Mouse (Mus musculus): ENCODE data around the gene Wfikkn1. TPM values are rescaled to one million over a fixed set of nuclear protein-coding genes. Genes with fewer than 3 reads are reported as not detected.

Gene Wfikkn1
- polyA plus RNA-seq, 1 experiment: 0.25 TPM

DNA sequence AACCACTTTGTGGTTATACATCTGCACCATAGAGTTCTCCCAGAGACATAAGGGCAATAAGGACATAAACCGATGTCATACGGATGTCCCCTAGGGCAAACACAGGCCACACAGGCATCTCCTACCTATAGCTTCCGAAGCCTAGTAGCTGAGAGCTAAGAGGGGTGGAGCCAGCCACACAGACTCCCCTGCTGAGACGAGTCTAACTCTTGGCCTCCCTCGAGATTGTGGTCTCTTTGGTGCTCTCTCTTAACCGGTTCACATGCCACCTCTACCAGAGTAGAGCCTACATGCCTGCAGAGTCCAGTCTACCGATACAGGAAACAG is 13.2 kb downstream of the Wfikkn1 start:
- Histone ChIP-seq H3K79me2 (ENCODE audit: control insufficient read depth, insufficient read depth) (no peaks in the 10 kb centered on the region), H3K27me3 (ENCODE audit: control insufficient read depth, insufficient read depth, insufficient read length) (no peaks in the 10 kb centered on the region), H3K4me2 (ENCODE audit: low read depth) (peak overlapping the region; percentile 99), H3K36me3 (ENCODE audit: control insufficient read depth, insufficient read depth) (no peaks in the 10 kb centered on the region), H3K4me3 (peak overlapping the region; percentile 34), H3ac (ENCODE audit: control insufficient read depth, insufficient read length) (no peak overlapping the region)
- TF ChIP-seq TCF12 (IDR thresholded peaks at IDR 0.05; ENCODE audit: insufficient read depth, poor library complexity, severe bottlenecking) (no peak), POLR2AphosphoS2 (IDR thresholded peaks at IDR 0.05; ENCODE audit: insufficient read length, low read depth) (no peak)

DNA sequence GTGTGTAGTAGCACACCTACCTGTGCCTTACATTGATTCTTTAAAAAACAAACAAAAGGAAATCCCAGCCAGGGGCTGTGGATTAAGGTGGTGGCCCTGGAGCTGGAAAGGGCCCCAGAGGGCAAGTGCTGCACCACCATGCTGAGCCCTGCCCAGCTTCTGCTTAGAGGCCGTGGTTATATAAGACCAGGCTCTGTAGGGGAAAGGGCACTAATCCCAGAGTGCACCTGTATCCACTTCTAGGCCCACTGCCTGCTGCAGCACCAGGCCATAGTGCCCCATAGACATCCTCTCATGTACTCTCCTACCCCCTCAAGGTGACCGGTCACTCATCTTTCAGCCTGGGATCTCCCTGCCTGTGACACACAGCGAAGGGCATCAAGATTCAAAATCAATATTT is 14.5 kb downstream of the Wfikkn1 start:
- TF ChIP-seq MYOD1 (IDR thresholded peaks at IDR 0.05; ENCODE audit: control insufficient read depth in 1 of 3, insufficient read length in 2 of 3, low read depth in 2 of 3): no peak
- no peak for TF ChIP-seq REST (IDR thresholded peaks at IDR 0.05; ENCODE audit: insufficient read depth, insufficient read length)
- TF ChIP-seq USF1 (IDR thresholded peaks at IDR 0.05; ENCODE audit: low read depth): no peak
- no peak for TF ChIP-seq SRF (IDR thresholded peaks at IDR 0.05; ENCODE audit: control insufficient read depth, insufficient read length, low read depth)
- TF ChIP-seq CEBPB (IDR thresholded peaks at IDR 0.05; ENCODE audit: insufficient read depth, poor library complexity, severe bottlenecking): no peak
- TF ChIP-seq MYOG (IDR thresholded peaks at IDR 0.05; ENCODE audit: control insufficient read depth in 1 of 3, insufficient read depth in 1 of 3, insufficient read length in 2 of 3, low read depth in 2 of 3): no peak
- no peak for TF ChIP-seq E2F4 (IDR thresholded peaks at IDR 0.05; ENCODE audit: insufficient read depth)
- no peak for TF ChIP-seq POLR2AphosphoS2 (IDR thresholded peaks at IDR 0.05; ENCODE audit: insufficient read length, low read depth)
- TF ChIP-seq TCF3 (IDR thresholded peaks at IDR 0.05; ENCODE audit: insufficient read length, low read depth): no peak
- TF ChIP-seq MAX (IDR thresholded peaks at IDR 0.05; ENCODE audit: low read depth): no peak
- no peak for TF ChIP-seq POLR2A (IDR thresholded peaks at IDR 0.05; ENCODE audit: insufficient read length, low read depth)
- H3K4me3 ChIP-seq: no peak overlapping the region
- no peak overlapping the region for H3K4me2 ChIP-seq (ENCODE audit: low read depth)

GRCm38 (mm10) chr17:25865288-25865687 is 15.4 kb downstream of the Wfikkn1 start:
- H3ac ChIP-seq (ENCODE audit: control insufficient read depth, insufficient read length): no peak overlapping the region
- no peaks in the 10 kb centered on the region for H3K79me2 ChIP-seq (ENCODE audit: control insufficient read depth, insufficient read depth)
- no peak overlapping the region for H3K4me3 ChIP-seq
- no peak for TF ChIP-seq TCF12 (IDR thresholded peaks at IDR 0.05; ENCODE audit: insufficient read depth, poor library complexity, severe bottlenecking)
- TF ChIP-seq MAX (IDR thresholded peaks at IDR 0.05; ENCODE audit: low read depth): no peak
- no peak for TF ChIP-seq USF1 (IDR thresholded peaks at IDR 0.05; ENCODE audit: low read depth)
- TF ChIP-seq MYOD1 (IDR thresholded peaks at IDR 0.05; ENCODE audit: control insufficient read depth in 1 of 3, insufficient read length in 2 of 3, low read depth in 2 of 3): no peak
- TF ChIP-seq REST (IDR thresholded peaks at IDR 0.05; ENCODE audit: insufficient read depth, insufficient read length): no peak
- TF ChIP-seq TCF3 (IDR thresholded peaks at IDR 0.05; ENCODE audit: insufficient read length, low read depth): no peak
- TF ChIP-seq POLR2A (IDR thresholded peaks at IDR 0.05; ENCODE audit: insufficient read length, low read depth): no peak
- no peak for TF ChIP-seq MYOG (IDR thresholded peaks at IDR 0.05; ENCODE audit: control insufficient read depth in 1 of 3, insufficient read depth in 1 of 3, insufficient read length in 2 of 3, low read depth in 2 of 3)
- no peak for TF ChIP-seq POLR2AphosphoS2 (IDR thresholded peaks at IDR 0.05; ENCODE audit: insufficient read length, low read depth)
- no peak for TF ChIP-seq E2F4 (IDR thresholded peaks at IDR 0.05; ENCODE audit: insufficient read depth)
- TF ChIP-seq CEBPB (IDR thresholded peaks at IDR 0.05; ENCODE audit: insufficient read depth, poor library complexity, severe bottlenecking): no peak
- TF ChIP-seq SRF (IDR thresholded peaks at IDR 0.05; ENCODE audit: control insufficient read depth, insufficient read length, low read depth): no peak
- H3K27me3 ChIP-seq (ENCODE audit: control insufficient read depth, insufficient read depth, insufficient read length): no peaks in the 10 kb centered on the region
- no peak overlapping the region for H3K4me2 ChIP-seq (ENCODE audit: low read depth)
- H3K36me3 ChIP-seq (ENCODE audit: control insufficient read depth, insufficient read depth): no peaks in the 10 kb centered on the region

More for the DNA sequence above, 14.5 kb downstream of the Wfikkn1 start:
- H3K27me3 ChIP-seq (ENCODE audit: control insufficient read depth, insufficient read depth, insufficient read length): no peaks in the 10 kb centered on the region
- H3K79me2 ChIP-seq (ENCODE audit: control insufficient read depth, insufficient read depth): no peaks in the 10 kb centered on the region
- H3ac ChIP-seq (ENCODE audit: control insufficient read depth, insufficient read length): no peak overlapping the region
- no peaks in the 10 kb centered on the region for H3K36me3 ChIP-seq (ENCODE audit: control insufficient read depth, insufficient read depth)

DNA sequence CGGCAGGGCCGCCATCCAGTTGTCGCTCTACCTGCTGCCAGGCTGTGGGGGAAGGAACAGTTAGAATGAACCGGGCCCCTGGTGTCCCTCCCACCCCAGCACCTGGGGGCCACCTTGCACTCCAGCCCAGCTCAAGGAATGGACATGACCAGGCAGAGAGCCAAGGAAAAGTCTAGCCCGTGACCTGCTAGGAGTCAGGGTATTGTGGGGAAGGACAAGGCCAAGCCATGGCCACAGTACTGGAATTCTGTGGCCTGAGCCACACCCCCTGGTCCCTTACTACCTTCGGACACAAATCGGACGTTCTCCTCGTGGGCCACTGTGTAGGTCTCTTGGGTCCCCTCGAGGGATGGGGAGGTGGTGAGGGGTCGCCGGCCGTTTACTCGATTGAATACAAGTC is 16.3 kb downstream of the Wfikkn1 start:
- TF ChIP-seq MYOG (IDR thresholded peaks at IDR 0.05; ENCODE audit: control insufficient read depth in 1 of 3, insufficient read depth in 1 of 3, insufficient read length in 2 of 3, low read depth in 2 of 3) (no peak), MYOD1 (IDR thresholded peaks at IDR 0.05; ENCODE audit: control insufficient read depth in 1 of 3, insufficient read length in 2 of 3, low read depth in 2 of 3) (no peak), REST (IDR thresholded peaks at IDR 0.05; ENCODE audit: insufficient read depth, insufficient read length) (no peak)
- no peaks in the 10 kb centered on the region for H3K27me3 ChIP-seq (ENCODE audit: control insufficient read depth, insufficient read depth, insufficient read length)

DNA sequence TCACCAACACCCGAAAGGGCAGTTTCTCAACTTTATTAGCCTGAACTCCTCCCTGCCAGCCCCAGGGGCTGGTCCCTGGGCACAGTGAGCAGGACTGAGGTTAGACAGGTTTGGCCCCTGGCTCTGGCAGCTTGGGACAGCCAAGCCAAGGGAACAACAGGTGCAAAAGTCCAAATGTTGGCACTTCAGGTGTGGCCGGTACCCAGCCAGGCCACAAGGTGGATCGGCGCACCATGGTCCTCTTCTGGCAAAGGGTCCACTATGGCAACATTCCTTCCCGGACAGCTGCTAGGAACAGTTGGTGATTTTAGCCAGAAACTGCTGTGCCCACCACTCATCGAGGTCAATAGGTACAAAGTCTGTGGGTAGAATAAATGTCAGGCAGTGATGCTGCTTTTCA is 17.0 kb downstream of the Wfikkn1 start:
- H3K4me2 ChIP-seq (ENCODE audit: low read depth): no peak overlapping the region
- TF ChIP-seq TCF3 (IDR thresholded peaks at IDR 0.05; ENCODE audit: insufficient read length, low read depth) (no peak), MYOG (IDR thresholded peaks at IDR 0.05; ENCODE audit: control insufficient read depth in 1 of 3, insufficient read depth in 1 of 3, insufficient read length in 2 of 3, low read depth in 2 of 3) (peak in 1 of 3 experiments; percentile 9), SRF (IDR thresholded peaks at IDR 0.05; ENCODE audit: control insufficient read depth, insufficient read length, low read depth) (no peak)
- H3K27me3 ChIP-seq (ENCODE audit: control insufficient read depth, insufficient read depth, insufficient read length): no peaks in the 10 kb centered on the region
- no peak overlapping the region for H3ac ChIP-seq (ENCODE audit: control insufficient read depth, insufficient read length)
- H3K79me2 ChIP-seq (ENCODE audit: control insufficient read depth, insufficient read depth): no peaks in the 10 kb centered on the region
- H3K36me3 ChIP-seq (ENCODE audit: control insufficient read depth, insufficient read depth): no peaks in the 10 kb centered on the region
- no peak overlapping the region for H3K4me3 ChIP-seq

More for the DNA sequence above, 16.3 kb downstream of the Wfikkn1 start:
- Histone ChIP-seq H3K36me3 (ENCODE audit: control insufficient read depth, insufficient read depth) (no peaks in the 10 kb centered on the region), H3K4me2 (ENCODE audit: low read depth) (no peak overlapping the region), H3K4me3 (no peak overlapping the region), H3K79me2 (ENCODE audit: control insufficient read depth, insufficient read depth) (no peaks in the 10 kb centered on the region), H3ac (ENCODE audit: control insufficient read depth, insufficient read length) (no peak overlapping the region)

All from myocyte (in vitro differentiated cells).